ENCODE assay signal across 10 mouse cellular contexts in genomic region chr10:8912706-8913275, GRCm38 (mm10). TPM values are rescaled to one million over a fixed set of nuclear protein-coding genes. Genes with fewer than 3 reads are reported as not detected.
DNase-seq lines count a peak whose midpoint lies in the region; ATAC-seq and TF ChIP-seq lines count a peak whose summit lies in the region.
"Had no signal": no experiment of that assay in that cellular context is flagged by ENCODE, and none has a peak within 500 bp of the region (broad histone marks: within the 10 kb centered on the region; RNA-seq: fewer than 3 reads in every experiment).

No protein-coding gene starts in this region.

- no peak overlapping the region for H3K27ac ChIP-seq in cortical plate, adult 2 months (ENCODE audit: insufficient read depth, low read length)
- H3K27ac ChIP-seq in hindbrain, embryonic 13.5 days, result no peak overlapping the region
- no peak overlapping the region for H3K27ac ChIP-seq in midbrain, embryonic 11.5 days (ENCODE audit: low read depth, low read length)
- H3K27ac ChIP-seq: embryonic facial prominence, embryonic 12.5 days; hindbrain, embryonic 12.5 days had no signal

- no peaks in the 10 kb centered on the region for H3K36me3 ChIP-seq in hindbrain, embryonic 13.5 days
- no peaks in the 10 kb centered on the region for H3K36me3 ChIP-seq in midbrain, embryonic 11.5 days (ENCODE audit: control insufficient read depth, insufficient read depth, low read length)
- H3K36me3 ChIP-seq: embryonic facial prominence, embryonic 12.5 days; hindbrain, embryonic 12.5 days had no signal

- DNase-seq in gastrocnemius, postnatal 10 days, result peak; percentile 26
- no peak for DNase-seq in gastrocnemius, adult 8-10 months (ENCODE audit: low spot score in 2 of 2)
- peak; percentile 2 for DNase-seq in 416B (ENCODE audit: low read depth)
- DNase-seq in midbrain, embryonic 11.5 days (ENCODE audit: low spot score, missing footprints), result no peak

- WGBS in hindbrain, embryonic 13.5 days, result 86% methylated on average over 5 of the region's 5 CpGs
- WGBS in midbrain, embryonic 11.5 days, result 84% methylated on average over 5 of the region's 5 CpGs

- no peak overlapping the region for H3K9ac ChIP-seq in hindbrain, embryonic 13.5 days
- no peak overlapping the region for H3K9ac ChIP-seq in midbrain, embryonic 11.5 days (ENCODE audit: low read length)
- H3K9ac ChIP-seq: embryonic facial prominence, embryonic 12.5 days; hindbrain, embryonic 12.5 days had no signal

- no peak for TF ChIP-seq POLR2A in cortical plate, adult 2 months (IDR thresholded peaks at IDR 0.05; ENCODE audit: extremely low read depth, insufficient read depth, low read length)

- ATAC-seq in megakaryocyte, adult 5-6 weeks (ENCODE audit: poor library complexity, severe bottlenecking), result 0 out of 2 replicates have a peak, but pooled peaks have one; percentile 8
- ATAC-seq in erythroid progenitor cell, adult 5-6 weeks (replicated peaks; ENCODE audit: low FRiP score, poor library complexity, severe bottlenecking), result no peak
- no peak for ATAC-seq in hindbrain, embryonic 13.5 days (ENCODE audit: low FRiP score)
- ATAC-seq in midbrain, embryonic 11.5 days (ENCODE audit: low FRiP score), result no peak

- H3K27me3 ChIP-seq in hindbrain, embryonic 13.5 days, result no peaks in the 10 kb centered on the region
- no peaks in the 10 kb centered on the region for H3K27me3 ChIP-seq in midbrain, embryonic 11.5 days (ENCODE audit: control insufficient read depth, insufficient read depth, low read length)
- H3K27me3 ChIP-seq: embryonic facial prominence, embryonic 12.5 days; hindbrain, embryonic 12.5 days had no signal

- H3K4me1 ChIP-seq in cortical plate, adult 2 months (ENCODE audit: control insufficient read depth, insufficient read depth, low read length), result no peaks in the 10 kb centered on the region
- H3K4me1 ChIP-seq in hindbrain, embryonic 13.5 days (replicated peaks), result 0 out of 2 replicates have a peak, but pooled peaks cover 3% of the 10 kb centered on the region
- H3K4me1 ChIP-seq in midbrain, embryonic 11.5 days (ENCODE audit: control insufficient read depth, insufficient read depth, low read length), result no peaks in the 10 kb centered on the region
- H3K4me1 ChIP-seq: embryonic facial prominence, embryonic 12.5 days had no signal

- H3K9me3 ChIP-seq in hindbrain, embryonic 13.5 days, result no peaks in the 10 kb centered on the region
- no peaks in the 10 kb centered on the region for H3K9me3 ChIP-seq in midbrain, embryonic 11.5 days (ENCODE audit: control insufficient read depth, low read length)
- H3K9me3 ChIP-seq: embryonic facial prominence, embryonic 12.5 days; hindbrain, embryonic 12.5 days had no signal

- TF ChIP-seq CTCF in cortical plate, adult 2 months (IDR thresholded peaks at IDR 0.05; ENCODE audit: extremely low read depth, insufficient read depth, low read length), result 0 out of 2 replicates have a peak, but pooled peaks have one; percentile 1

- no peak overlapping the region for H3K4me2 ChIP-seq in hindbrain, embryonic 13.5 days
- H3K4me2 ChIP-seq in midbrain, embryonic 11.5 days, result no peak overlapping the region
- H3K4me2 ChIP-seq: embryonic facial prominence, embryonic 12.5 days; hindbrain, embryonic 12.5 days had no signal

- H3K4me3 ChIP-seq in cortical plate, adult 2 months (ENCODE audit: insufficient read depth, low read length), result no peak overlapping the region
- no peak overlapping the region for H3K4me3 ChIP-seq in hindbrain, embryonic 13.5 days
- no peak overlapping the region for H3K4me3 ChIP-seq in midbrain, embryonic 11.5 days (ENCODE audit: low read depth, low read length)
- H3K4me3 ChIP-seq: embryonic facial prominence, embryonic 12.5 days; hindbrain, embryonic 12.5 days had no signal

RNA-seq across cellular contexts. Expression of gene Sash1, which starts 26.9 kb away (rescaled TPM):
- total RNA-seq in gastrocnemius, postnatal 10 days (2021), result 10 to 100 TPM; 40.9 to 45.2 TPM
- total RNA-seq in gastrocnemius, adult 8-10 months (2022), result 10 to 100 TPM in 1 of 4 experiments, 1 to 10 TPM in 3; 5.1 to 10.3 (median 8.0) TPM
- 23.8 and 25.5 TPM in 2 replicates for polyA plus RNA-seq in cortical plate, adult 2 months (2012; rRNA removed)
- 5.6 and 6.3 TPM in 2 replicates for total RNA-seq in megakaryocyte, adult 5-6 weeks (2015)
- total RNA-seq in megakaryocyte, adult 5-6 weeks (2017), result 4.1 and 5.3 TPM in 2 replicates
- total RNA-seq in erythroid progenitor cell, adult 5-6 weeks (2015; ENCODE audit: low replicate concordance), result 2.1 and 4.7 TPM in 2 replicates
- total RNA-seq in erythroid progenitor cell, adult 5-6 weeks (2017; ENCODE audit: low replicate concordance), result 1.3 and 1.5 TPM in 2 replicates
- polyA plus RNA-seq in hindbrain, embryonic 13.5 days (2015; fragmentation: Nextera tagmentation; extraction: Ambion mirVana), result 4.3 and 4.4 TPM in 2 replicates
- 2.9 and 3.0 TPM in 2 replicates for polyA plus RNA-seq in midbrain, embryonic 11.5 days (2014; fragmentation: Nextera tagmentation; extraction: Ambion mirVana)

Comparison
In these comparisons a context has a peak if more than half of its experiments do, and no peak if none do; other contexts are left out.
1. DNase-seq: peak in gastrocnemius, postnatal 10 days (single experiment) and 416B (single experiment); none in gastrocnemius, adult 8-10 months (0 of 2) and midbrain, embryonic 11.5 days (single experiment).